Mouse (Mus musculus) lung, adult 2 months (tissue): ENCODE results near the gene Xcl1.

ENCODE experiments used
- CTCF ChIP-seq: fragments of 200-500 bp; IDR thresholded peaks from 2 replicates; pipeline ENCODE4 v1.5.1; 2011; ENCODE audit warnings: mild to moderate bottlenecking, low read length, control low read depth; ENCODE audit not compliant: insufficient read depth
- POLR2A ChIP-seq: fragments of 200-500 bp; IDR thresholded peaks from 2 replicates; pipeline ENCODE4 v1.6.1; 2011; ENCODE audit warnings: low read depth, mild to moderate bottlenecking, control low read depth, low read length, borderline replicate concordance; ENCODE audit errors: extremely low read depth

DNA sequence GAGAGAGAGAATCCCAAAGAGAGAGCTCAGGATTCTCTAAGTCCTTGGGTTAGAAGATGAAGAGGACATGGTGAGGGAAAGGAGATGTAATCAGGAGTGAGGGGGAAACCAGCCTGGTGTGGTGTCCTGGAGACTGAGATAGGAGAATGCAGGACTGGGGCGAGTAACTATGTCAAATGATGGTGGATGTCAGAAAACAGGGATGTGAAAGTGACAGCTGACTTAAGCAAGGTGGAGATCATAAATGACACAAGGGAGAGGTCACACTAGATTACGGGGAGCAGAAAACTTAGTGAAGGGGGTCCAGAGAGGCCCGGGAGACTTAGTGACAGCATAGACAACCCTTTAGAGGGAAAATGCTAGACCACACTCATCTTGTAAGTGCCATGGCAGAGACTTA is 23.8 kb upstream of the Xcl1 start:
- TF ChIP-seq POLR2A (no peak), CTCF (no peak)
